Mouse (Mus musculus) heart, embryonic 12.5 days (tissue): ENCODE results near the gene Olfr402. TPM values are rescaled to one million over a fixed set of nuclear protein-coding genes. Genes with fewer than 3 reads are reported as not detected.
"Not testable (repeated sequence)": the region's sequence is repeated elsewhere in the genome, so short reads cannot be mapped to it uniquely, and the experiment has no call there.

Experiments
- ATAC-seq: fragments of 200-750 bp; cut with Nextera tagmentation; 2 replicates; pipeline ENCODE4 v1.8.0; 2017; ENCODE audit warnings: moderate TSS enrichment, moderate library complexity; ENCODE audit not compliant: insufficient number of reproducible peaks, low FRiP score
- H3K27ac ChIP-seq: fragments of 300-500 bp; sonication (generic); 2 replicates; pipeline ENCODE4 v1.5.1; 2016; ENCODE audit warnings: mild to moderate bottlenecking, moderate library complexity; ENCODE audit not compliant: poor library complexity, severe bottlenecking
- H3K27me3 ChIP-seq: fragments of 300-500 bp; sonication (generic); replicated peaks from 2 replicates; pipeline ENCODE4 v1.6.1; 2016; ENCODE audit warnings: mild to moderate bottlenecking, moderate library complexity
- H3K36me3 ChIP-seq: fragments of 300-500 bp; sonication (generic); 2 replicates; pipeline ENCODE4 v1.6.1; 2016; ENCODE audit warnings: mild to moderate bottlenecking, moderate library complexity
- H3K4me1 ChIP-seq: fragments of 300-500 bp; sonication (generic); replicated peaks from 2 replicates; pipeline ENCODE4 v1.6.1; 2016; ENCODE audit warnings: mild to moderate bottlenecking
- H3K4me2 ChIP-seq: fragments of 300-500 bp; sonication (generic); 2 replicates; pipeline ENCODE4 v1.6.1; 2016; ENCODE audit warnings: mild to moderate bottlenecking, moderate library complexity
- H3K4me3 ChIP-seq: fragments of 300-500 bp; sonication (generic); 2 replicates; pipeline ENCODE4 v1.5.1; 2016; ENCODE audit warnings: mild to moderate bottlenecking
- H3K9ac ChIP-seq: fragments of 300-500 bp; sonication (generic); 2 replicates; pipeline ENCODE4 v1.6.1; 2016; ENCODE audit warnings: mild to moderate bottlenecking, moderate library complexity
- H3K9me3 ChIP-seq: fragments of 300-500 bp; sonication (generic); replicated peaks from 2 replicates; pipeline ENCODE4 v1.6.1; 2016; ENCODE audit warnings: mild to moderate bottlenecking, moderate library complexity
- WGBS: fragments of 180-500 bp; shearing (Covaris S2); methylation state at CpG from one replicate; pipeline ENCODE4 v1.1.7; 2016; 5-methylcytosine and 5-hydroxymethylcytosine counted together
- polyA plus RNA-seq: library from polyadenylated mRNA; unstranded; fragments of >200 nt; fragmentation: Nextera tagmentation; extraction: Ambion mirVana; gene quantifications from 2 replicates; pipeline ENCODE4 v1.2.1, GENCODE M21; 2016

Olfr402 gene
- not detected in 2 replicates for polyA plus RNA-seq

- Histone ChIP-seq H3K4me2 (no peak within 1 kb of the TSS), H3K9ac (no peak within 1 kb of the TSS), H3K9me3 (peaks cover 19% of the 10 kb centered on the region), H3K4me1 (no peaks in the 10 kb centered on the region), H3K36me3 (no peaks in the 10 kb centered on the region), H3K27ac (no peak within 1 kb of the TSS), H3K4me3 (no peak within 1 kb of the TSS), H3K27me3 (no peaks in the 10 kb centered on the region)
- ATAC-seq: no peak
- WGBS: 53% methylated on average over 3 of the region's 3 CpGs
These were observed at the start of gene Olfr402 for GRCm38 (mm10) chr11:74153229-74153628. Olfr402 (plus strand) TSS chr11:74153529.

GRCm38 (mm10) chr11:74105066-74105465 lies 48.3 kb upstream of the Olfr402 start:
- no peaks in the 10 kb centered on the region for H3K27me3 ChIP-seq
- no peak for ATAC-seq
- WGBS: 20% methylated on average over 5 of the region's 5 CpGs
- no peaks in the 10 kb centered on the region for H3K36me3 ChIP-seq
- no peak overlapping the region for H3K4me2 ChIP-seq
- no peak overlapping the region for H3K9ac ChIP-seq
- H3K27ac ChIP-seq: no peak overlapping the region
- no peak overlapping the region for H3K4me3 ChIP-seq
- peaks cover 24% of the 10 kb centered on the region for H3K9me3 ChIP-seq
- H3K4me1 ChIP-seq: no peaks in the 10 kb centered on the region

- Histone ChIP-seq H3K4me3 (no peak within 1 kb of the TSS), H3K9me3 (peaks cover 31% of the 10 kb centered on the region), H3K9ac (no peak within 1 kb of the TSS), H3K4me2 (no peak within 1 kb of the TSS), H3K36me3 (no peaks in the 10 kb centered on the region), H3K27ac (no peak within 1 kb of the TSS), H3K4me1 (no peaks in the 10 kb centered on the region), H3K27me3 (no peaks in the 10 kb centered on the region)
- no peak for ATAC-seq
These were observed 39.9 kb upstream of the Olfr402 start, which contains the start of gene Olfr401 for GRCm38 (mm10) chr11:74113412-74113811. Olfr401 (plus strand) TSS chr11:74113712.

GRCm38 (mm10) chr11:74140001-74140400 lies 13.3 kb upstream of the Olfr402 start:
- 25% methylated on average over 1 of the region's 1 CpGs for WGBS
- H3K27me3 ChIP-seq, H3K4me3 ChIP-seq, H3K4me2 ChIP-seq, ATAC-seq, H3K27ac ChIP-seq, H3K36me3 ChIP-seq, H3K9ac ChIP-seq, H3K4me1 ChIP-seq: not testable (repeated sequence)
- H3K9me3 ChIP-seq: peaks cover 58% of the 10 kb centered on the region

GRCm38 (mm10) chr11:74145866-74146265 lies 7.5 kb upstream of the Olfr402 start:
- no peak for ATAC-seq
- Histone ChIP-seq H3K27ac (no peak overlapping the region), H3K9ac (no peak overlapping the region), H3K36me3 (no peaks in the 10 kb centered on the region), H3K4me1 (no peaks in the 10 kb centered on the region), H3K4me2 (no peak overlapping the region), H3K9me3 (peaks cover 52% of the 10 kb centered on the region), H3K4me3 (no peak overlapping the region), H3K27me3 (no peaks in the 10 kb centered on the region)

GRCm38 (mm10) chr11:74168771-74169170 lies 15.4 kb downstream of the Olfr402 start:
- Histone ChIP-seq H3K27ac (no peak overlapping the region), H3K27me3 (no peaks in the 10 kb centered on the region), H3K4me2 (no peak overlapping the region), H3K9ac (no peak overlapping the region), H3K4me3 (no peak overlapping the region), H3K4me1 (no peaks in the 10 kb centered on the region), H3K36me3 (no peaks in the 10 kb centered on the region), H3K9me3 (peaks cover 8% of the 10 kb centered on the region)
- no peak for ATAC-seq

GRCm38 (mm10) chr11:74183168-74183567 lies 29.8 kb downstream of the Olfr402 start:
- Histone ChIP-seq H3K9me3 (peaks cover 25% of the 10 kb centered on the region), H3K4me3 (no peak overlapping the region), H3K4me1 (no peaks in the 10 kb centered on the region), H3K36me3 (no peaks in the 10 kb centered on the region), H3K9ac (no peak overlapping the region), H3K4me2 (no peak overlapping the region), H3K27ac (no peak overlapping the region), H3K27me3 (no peaks in the 10 kb centered on the region)
- no peak for ATAC-seq
- WGBS: 74% methylated on average over 4 of the region's 4 CpGs

- H3K9me3 ChIP-seq: peaks cover 25% of the 10 kb centered on the region
- H3K4me2 ChIP-seq: no peak overlapping the region
- H3K4me3 ChIP-seq: no peak overlapping the region
- H3K4me1 ChIP-seq: no peaks in the 10 kb centered on the region
- no peak overlapping the region for H3K27ac ChIP-seq
- H3K9ac ChIP-seq: no peak overlapping the region
- no peaks in the 10 kb centered on the region for H3K27me3 ChIP-seq
- ATAC-seq: no peak
- no peaks in the 10 kb centered on the region for H3K36me3 ChIP-seq
- WGBS: 74% methylated on average over 4 of the region's 4 CpGs
These were observed 30.4 kb downstream of the Olfr402 start for GRCm38 (mm10) chr11:74183745-74184144.

GRCm38 (mm10) chr11:74185949-74186348 lies 32.6 kb downstream of the Olfr402 start, which contains the start of gene Olfr403:
Olfr403 (plus strand) TSS chr11:74186249.
- no peak within 1 kb of the TSS for H3K9ac ChIP-seq
- no peak for ATAC-seq
- H3K4me2 ChIP-seq: no peak within 1 kb of the TSS
- no peak within 1 kb of the TSS for H3K27ac ChIP-seq
- H3K9me3 ChIP-seq: peaks cover 22% of the 10 kb centered on the region
- H3K4me3 ChIP-seq: no peak within 1 kb of the TSS
- H3K36me3 ChIP-seq: no peaks in the 10 kb centered on the region
- no peaks in the 10 kb centered on the region for H3K4me1 ChIP-seq
- H3K27me3 ChIP-seq: no peaks in the 10 kb centered on the region

Other genes starting within 250 kb of the Olfr402 start
- not detected in 2 replicates for gene Olfr395, start 244.2 kb upstream of the Olfr402 start, polyA plus RNA-seq
- gene Olfr23, start 216.9 kb upstream of the Olfr402 start, polyA plus RNA-seq: not detected in 2 replicates
- gene Olfr397, start 192.7 kb upstream of the Olfr402 start, polyA plus RNA-seq: not detected in 2 replicates
- not detected in 2 replicates for gene Olfr398, start 163.1 kb upstream of the Olfr402 start, polyA plus RNA-seq
- not detected in 2 replicates for gene Olfr139, start 97.0 kb upstream of the Olfr402 start, polyA plus RNA-seq
- not detected in 2 replicates for gene Olfr399, start 96.9 kb upstream of the Olfr402 start, polyA plus RNA-seq
- not detected in 2 replicates for gene Zfp616, start 83.6 kb upstream of the Olfr402 start, polyA plus RNA-seq
- gene Olfr401, start 39.8 kb upstream of the Olfr402 start, polyA plus RNA-seq: not detected in 2 replicates
- gene Olfr403, start 32.7 kb downstream of the Olfr402 start, polyA plus RNA-seq: not detected in 2 replicates
- gene Olfr43, start 57.9 kb downstream of the Olfr402 start, polyA plus RNA-seq: not detected in 2 replicates
- gene Olfr406, start 106.3 kb downstream of the Olfr402 start, polyA plus RNA-seq: not detected in 2 replicates
- not detected in 2 replicates for gene Olfr59, start 130.2 kb downstream of the Olfr402 start, polyA plus RNA-seq
- not detected in 2 replicates for gene Olfr410, start 184.5 kb downstream of the Olfr402 start, polyA plus RNA-seq
- not detected in 2 replicates for gene Olfr411, start 199.1 kb downstream of the Olfr402 start, polyA plus RNA-seq
- not detected in 2 replicates for gene Olfr412, start 208.5 kb downstream of the Olfr402 start, polyA plus RNA-seq